Mouse (Mus musculus) heart, embryonic 16.5 days (tissue): ENCODE measurements at regions not wholly inside any gene's neighbourhood (a gene's known extent, or its start where the extent isn't known, plus 50 kb on each side); places are given as distances from the start of the nearest gene placed in this dataset.
"Not testable (repeated sequence)": the region's sequence is repeated elsewhere in the genome, so short reads cannot be mapped to it uniquely, and the experiment has no call there.

Experiments used
- ATAC-seq: fragments of 200-750 bp; cut with Nextera tagmentation; replicated peaks from 2 replicates; pipeline ENCODE4 v1.8.0; 2017; ENCODE audit warnings: moderate number of reproducible peaks; ENCODE audit not compliant: insufficient read depth, low FRiP score; ENCODE audit errors: extremely low read depth
- H3K27ac ChIP-seq: fragments of 300-500 bp; sonication (generic); 2 replicates; pipeline ENCODE4 v1.5.1; 2014; ENCODE audit warnings: mild to moderate bottlenecking, low read length, control low read depth, moderate library complexity
- H3K27me3 ChIP-seq: fragments of 300-500 bp; sonication (generic); 2 replicates; pipeline ENCODE4 v1.6.1; 2014; ENCODE audit warnings: low read length, mixed read lengths; ENCODE audit not compliant: control insufficient read depth, insufficient read depth
- H3K36me3 ChIP-seq: fragments of 300-500 bp; sonication (generic); 2 replicates; pipeline ENCODE4 v1.6.1; 2014; ENCODE audit not compliant: control insufficient read depth, insufficient read depth
- H3K4me1 ChIP-seq: fragments of 300-500 bp; sonication (generic); 2 replicates; pipeline ENCODE4 v1.6.1; 2014; ENCODE audit warnings: low read length, mixed read lengths; ENCODE audit not compliant: control insufficient read depth, insufficient read depth
- H3K4me2 ChIP-seq: fragments of 300-500 bp; sonication (generic); 2 replicates; pipeline ENCODE4 v1.6.1; 2014; ENCODE audit warnings: low read depth, mild to moderate bottlenecking, control low read depth, low read length
- H3K4me3 ChIP-seq: fragments of 300-500 bp; sonication (generic); 2 replicates; pipeline ENCODE4 v1.5.1; 2014; ENCODE audit warnings: mild to moderate bottlenecking, control low read depth, low read length
- H3K9ac ChIP-seq: fragments of 300-500 bp; sonication (generic); 2 replicates; pipeline ENCODE4 v1.6.1; 2014; ENCODE audit warnings: low read length, control low read depth
- H3K9me3 ChIP-seq: fragments of 300-500 bp; sonication (generic); replicated peaks from 2 replicates; pipeline ENCODE4 v1.6.1; 2016; ENCODE audit warnings: low read length; ENCODE audit not compliant: control insufficient read depth
- WGBS: fragments of 180-500 bp; shearing (Covaris S2); extraction: QIAGEN DNeasy Blood & Tissue Kit; methylation state at CpG from one replicate; pipeline ENCODE4 v1.1.7; 2014; 5-methylcytosine and 5-hydroxymethylcytosine counted together

GRCm38 (mm10) chr5:42884251-42884650, 348.7 kb upstream of the Cpeb2 start:
- H3K36me3 ChIP-seq, result no peaks in the 10 kb centered on the region
- no peaks in the 10 kb centered on the region for H3K27me3 ChIP-seq
- no peaks in the 10 kb centered on the region for H3K4me1 ChIP-seq
- H3K4me2 ChIP-seq, result no peak overlapping the region
- 94% methylated on average over 1 of the region's 1 CpGs for WGBS
- H3K9me3 ChIP-seq, result no peaks in the 10 kb centered on the region
- ATAC-seq, result no peak
- H3K27ac ChIP-seq, result no peak overlapping the region
- no peak overlapping the region for H3K9ac ChIP-seq
- no peak overlapping the region for H3K4me3 ChIP-seq

- Histone ChIP-seq H3K27me3 (no peaks in the 10 kb centered on the region), H3K36me3 (no peaks in the 10 kb centered on the region), H3K9ac (no peak overlapping the region), H3K27ac (no peak overlapping the region), H3K4me2 (no peak overlapping the region), H3K4me3 (no peak overlapping the region), H3K4me1 (no peaks in the 10 kb centered on the region), H3K9me3 (no peaks in the 10 kb centered on the region)
- 45% methylated on average over 2 of the region's 2 CpGs for WGBS
- ATAC-seq, result no peak
These were observed 341.1 kb upstream of the Cpeb2 start for GRCm38 (mm10) chr5:42891890-42892289.

GRCm38 (mm10) chr5:42906136-42906535, 326.8 kb upstream of the Cpeb2 start:
- no peak overlapping the region for H3K27ac ChIP-seq
- no peaks in the 10 kb centered on the region for H3K36me3 ChIP-seq
- H3K4me2 ChIP-seq, result no peak overlapping the region
- H3K9me3 ChIP-seq, result no peaks in the 10 kb centered on the region
- no peaks in the 10 kb centered on the region for H3K4me1 ChIP-seq
- no peak overlapping the region for H3K9ac ChIP-seq
- no peak overlapping the region for H3K4me3 ChIP-seq
- WGBS, result 67% methylated on average over 3 of the region's 3 CpGs
- no peaks in the 10 kb centered on the region for H3K27me3 ChIP-seq
- ATAC-seq, result no peak

- H3K27me3 ChIP-seq, result no peaks in the 10 kb centered on the region
These were observed 313.6 kb upstream of the Cpeb2 start for GRCm38 (mm10) chr5:42919328-42919727.

GRCm38 (mm10) chr5:42932106-42932505, 300.9 kb upstream of the Cpeb2 start:
- Histone ChIP-seq H3K4me2 (no peak overlapping the region), H3K4me3 (no peak overlapping the region), H3K9me3 (no peaks in the 10 kb centered on the region), H3K27ac (no peak overlapping the region), H3K27me3 (no peaks in the 10 kb centered on the region), H3K9ac (no peak overlapping the region), H3K4me1 (no peaks in the 10 kb centered on the region), H3K36me3 (no peaks in the 10 kb centered on the region)
- WGBS, result 59% methylated on average over 2 of the region's 2 CpGs
- no peak for ATAC-seq

More at GRCm38 (mm10) chr5:42919328-42919727, 313.6 kb upstream of the Cpeb2 start:
- no peaks in the 10 kb centered on the region for H3K4me1 ChIP-seq
- no peaks in the 10 kb centered on the region for H3K36me3 ChIP-seq
- H3K4me3 ChIP-seq, result no peak overlapping the region
- H3K9me3 ChIP-seq, result no peaks in the 10 kb centered on the region
- H3K4me2 ChIP-seq, result no peak overlapping the region
- 68% methylated on average over 3 of the region's 3 CpGs for WGBS
- H3K9ac ChIP-seq, result no peak overlapping the region
- H3K27ac ChIP-seq, result no peak overlapping the region
- no peak for ATAC-seq

GRCm38 (mm10) chr5:42959296-42959862, 273.6 kb upstream of the Cpeb2 start:
- no peak overlapping the region for H3K27ac ChIP-seq
- H3K9ac ChIP-seq, result no peak overlapping the region
- H3K4me2 ChIP-seq, result no peak overlapping the region
- H3K9me3 ChIP-seq, result no peaks in the 10 kb centered on the region
- no peak overlapping the region for H3K4me3 ChIP-seq
- 69% methylated on average over 9 of the region's 9 CpGs for WGBS
- no peak for ATAC-seq
- no peaks in the 10 kb centered on the region for H3K4me1 ChIP-seq
- no peaks in the 10 kb centered on the region for H3K27me3 ChIP-seq
- no peaks in the 10 kb centered on the region for H3K36me3 ChIP-seq

- H3K4me1 ChIP-seq, H3K9ac ChIP-seq, H3K27ac ChIP-seq, ATAC-seq, H3K36me3 ChIP-seq, H3K9me3 ChIP-seq, H3K27me3 ChIP-seq, H3K4me3 ChIP-seq, H3K4me2 ChIP-seq: not testable (repeated sequence)
- WGBS, result 86% methylated on average over 2 of the region's 2 CpGs
These were observed 266.0 kb upstream of the Cpeb2 start for GRCm38 (mm10) chr5:42966952-42967351.

- no peak overlapping the region for H3K4me2 ChIP-seq
- peaks cover 10% of the 10 kb centered on the region for H3K4me1 ChIP-seq
- no peak for ATAC-seq
- no peaks in the 10 kb centered on the region for H3K27me3 ChIP-seq
- no peak overlapping the region for H3K9ac ChIP-seq
- no peaks in the 10 kb centered on the region for H3K9me3 ChIP-seq
- no peak overlapping the region for H3K4me3 ChIP-seq
- H3K27ac ChIP-seq, result no peak overlapping the region
- H3K36me3 ChIP-seq, result no peaks in the 10 kb centered on the region
These were observed 263.8 kb upstream of the Cpeb2 start for GRCm38 (mm10) chr5:42969209-42969608.

- H3K9ac ChIP-seq, result no peak overlapping the region
- H3K36me3 ChIP-seq, result no peaks in the 10 kb centered on the region
- H3K4me1 ChIP-seq, result peaks cover 10% of the 10 kb centered on the region
- H3K4me3 ChIP-seq, result no peak overlapping the region
- H3K4me2 ChIP-seq, result no peak overlapping the region
- no peaks in the 10 kb centered on the region for H3K9me3 ChIP-seq
- ATAC-seq, result no peak; the same call in 1 of the 2 replicates
- no peak overlapping the region for H3K27ac ChIP-seq
- no peaks in the 10 kb centered on the region for H3K27me3 ChIP-seq
- 12% methylated on average over 3 of the region's 3 CpGs for WGBS
These were observed 263.3 kb upstream of the Cpeb2 start for GRCm38 (mm10) chr5:42969621-42970020.
